Mouse (Mus musculus) testis, postnatal 14 days (tissue): Measurements from ENCODE around the gene Prdm2.

Experiments
- DNase-seq: peaks from one replicate; pipeline ENCODE4 v3.0.0; 2021; ENCODE audit warnings: low spot score

Prdm2 gene

GRCm38 (mm10) chr4:143212341-143213174 lies at the start of gene Prdm2:
Prdm2 (minus strand) TSS chr4:143212995.
- DNase-seq: peak; percentile 78

DNA sequence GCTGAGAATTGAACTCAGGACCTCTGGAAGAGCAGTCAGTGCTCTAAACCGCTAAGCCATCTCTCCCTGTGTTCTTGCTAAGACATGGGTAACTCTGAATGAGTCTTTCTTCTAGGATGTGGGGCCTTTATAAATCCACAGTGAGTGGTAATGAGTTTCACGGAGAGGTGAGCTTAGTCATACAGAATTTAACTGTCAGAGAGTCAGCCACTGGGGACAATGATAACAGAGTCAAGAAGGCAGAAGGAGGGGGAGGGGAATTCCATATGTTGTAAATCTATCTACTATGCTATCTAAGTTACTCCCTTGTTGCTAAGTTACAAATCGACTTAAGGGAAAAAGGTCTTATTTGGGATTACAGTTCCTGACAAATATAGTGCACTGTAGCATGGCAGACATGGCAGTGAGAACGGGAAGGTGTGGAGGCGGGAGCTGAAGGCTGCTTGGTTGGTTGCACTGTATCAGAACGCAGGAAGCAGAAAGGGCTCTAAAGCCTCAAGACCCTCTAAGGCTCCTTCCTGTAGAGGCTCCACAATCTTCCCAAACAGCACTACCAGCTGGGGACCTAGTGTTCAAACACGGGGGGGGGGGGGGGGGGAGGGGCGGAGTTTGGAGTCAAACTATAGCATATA lies 47.0 kb upstream of the Prdm2 start:
- no peak for DNase-seq

DNA sequence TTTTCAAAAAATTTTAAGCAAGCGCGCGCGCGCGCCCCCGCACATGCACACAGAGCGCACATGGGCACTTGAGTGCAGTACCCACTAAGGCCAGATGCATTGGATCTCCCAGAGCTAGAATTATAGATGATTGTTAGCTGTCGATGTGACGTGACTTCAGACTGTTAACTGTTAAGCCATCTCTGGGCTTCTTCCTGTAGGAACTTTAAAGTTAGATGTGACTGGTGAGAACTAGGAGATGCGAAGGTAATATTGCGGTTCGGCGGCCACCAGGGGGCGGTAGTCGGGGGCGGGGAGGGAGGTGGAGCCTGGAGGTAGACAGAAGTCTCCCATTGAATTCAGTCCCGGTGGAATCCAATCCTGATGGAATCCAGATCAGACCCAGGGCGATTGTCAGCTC lies 45.7 kb upstream of the Prdm2 start:
- peak; percentile 50 for DNase-seq

DNA sequence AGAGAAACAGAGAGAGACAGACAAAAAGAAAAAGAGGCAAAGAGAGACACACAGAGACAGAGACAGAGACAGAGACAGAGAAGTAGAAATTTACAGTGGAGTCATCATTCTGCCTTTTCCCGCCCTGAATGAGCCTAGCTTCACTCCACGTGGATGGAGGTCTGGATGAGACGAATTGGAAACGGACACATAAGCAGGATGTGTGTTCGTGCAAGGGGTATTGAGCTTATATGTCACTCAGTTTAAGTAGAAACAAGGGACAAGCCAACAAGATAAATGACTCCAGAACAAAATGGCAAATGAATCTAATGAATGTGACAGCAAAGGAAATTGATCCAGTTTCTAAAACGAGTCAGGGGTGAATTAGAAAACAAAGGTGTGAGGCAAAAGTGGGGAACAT lies 45.2 kb upstream of the Prdm2 start:
- DNase-seq: no peak

DNA sequence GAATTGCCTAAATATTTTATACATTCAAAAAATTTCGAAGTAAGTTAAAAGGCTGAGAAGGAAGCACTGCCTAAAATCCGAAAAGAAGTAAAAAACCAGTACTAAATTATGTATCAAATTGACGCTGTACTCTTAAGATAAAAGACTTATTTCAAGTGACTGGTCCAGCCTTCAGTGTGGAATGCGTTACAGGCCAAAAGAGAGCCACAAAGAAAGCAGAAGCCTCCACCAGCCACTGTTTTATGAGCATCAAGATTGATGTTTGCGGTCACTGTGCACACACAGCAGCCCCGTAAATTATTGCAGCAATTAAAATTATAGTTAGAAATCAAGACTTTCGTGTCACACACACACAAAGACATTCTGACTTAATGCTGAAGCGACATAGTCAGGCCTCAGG lies 42.7 kb upstream of the Prdm2 start:
- DNase-seq: no peak

DNA sequence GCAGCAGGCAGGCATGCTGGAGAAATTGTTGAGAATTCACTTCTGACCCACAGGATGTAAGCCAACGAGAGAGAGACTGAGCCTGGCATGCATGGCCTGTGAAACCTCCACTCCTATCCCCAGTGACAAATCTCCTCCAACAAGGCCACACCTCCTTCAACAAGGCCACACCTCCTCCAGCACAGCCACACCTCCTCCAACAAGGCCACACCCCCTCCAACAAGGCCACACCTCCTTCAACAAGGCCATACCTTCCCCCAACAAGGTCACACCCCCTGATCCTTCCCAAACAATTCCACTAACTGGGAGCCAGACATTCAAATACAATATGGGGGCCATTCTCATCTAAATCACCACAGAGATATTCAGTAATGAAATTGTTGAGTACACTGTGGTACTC lies 40.6 kb upstream of the Prdm2 start:
- no peak for DNase-seq

GRCm38 (mm10) chr4:143248050-143248449 lies 35.3 kb upstream of the Prdm2 start:
- DNase-seq: peak; percentile 43

DNA sequence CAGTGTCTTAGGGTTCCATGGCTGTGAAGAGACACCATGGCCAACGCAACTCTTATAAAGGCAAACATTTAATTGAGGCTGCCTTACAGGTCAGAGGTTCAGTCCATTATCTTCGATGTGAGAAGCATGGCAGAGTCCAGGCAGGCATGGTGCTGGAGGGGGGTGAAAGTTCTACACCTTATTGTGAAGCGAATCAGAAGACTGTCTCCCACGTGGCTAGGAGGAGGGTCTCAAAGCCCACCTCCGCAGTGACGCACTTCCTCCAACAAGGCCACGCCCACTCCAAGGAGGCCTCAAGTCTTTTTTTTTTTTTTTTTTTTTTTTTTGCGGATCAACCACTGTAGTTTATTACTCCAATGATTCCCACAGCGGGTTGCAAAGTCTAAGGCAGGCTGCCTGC lies 28.5 kb upstream of the Prdm2 start:
- DNase-seq: no peak

DNA sequence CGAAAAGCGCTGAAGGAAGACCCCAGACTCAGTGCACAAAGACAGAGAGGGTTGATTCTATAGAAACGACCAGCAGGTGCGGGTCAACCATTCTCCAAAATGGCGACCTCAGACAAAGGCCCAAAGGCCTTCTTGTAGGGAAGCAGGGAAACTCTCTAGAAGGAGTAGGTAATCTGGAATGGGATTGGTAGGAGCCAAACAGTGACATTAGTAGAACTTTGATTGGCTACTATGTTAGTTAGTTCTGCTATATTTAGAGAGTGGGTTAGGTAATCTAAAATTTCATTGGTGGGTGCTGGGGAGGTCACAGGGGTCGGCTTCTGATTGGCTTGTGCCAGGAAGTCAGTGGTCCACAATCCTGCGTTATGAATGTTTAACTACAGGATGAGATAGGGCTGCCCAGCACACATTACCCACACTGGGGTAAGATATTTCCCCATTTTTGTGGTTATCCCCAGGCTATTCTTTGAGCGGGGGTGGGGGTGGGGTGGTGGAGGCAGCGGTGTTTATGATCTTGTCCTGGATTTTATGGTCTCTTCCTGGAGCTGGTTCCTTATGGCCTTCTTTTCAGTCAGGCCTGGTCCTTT lies 26.9 kb upstream of the Prdm2 start:
- DNase-seq: no peak

DNA sequence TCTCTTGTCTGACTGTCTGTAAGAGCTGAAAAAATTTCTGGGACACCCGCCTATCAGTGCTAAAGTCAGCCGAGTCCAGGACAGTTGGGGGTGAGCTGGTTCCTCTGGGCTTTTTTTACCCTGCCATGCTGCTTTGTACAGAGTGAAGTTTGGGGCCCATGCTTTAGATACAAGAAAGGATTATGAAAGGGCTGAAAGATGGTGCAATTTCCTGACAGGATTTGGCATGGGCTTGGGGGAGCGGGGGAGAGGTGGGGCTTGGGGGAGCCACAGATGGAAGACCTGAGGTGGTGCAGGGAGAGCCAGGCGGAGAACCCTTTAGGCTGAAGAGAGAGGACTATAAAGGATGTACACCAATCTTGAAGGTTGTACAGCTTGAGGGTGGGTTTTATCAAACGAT lies 26.3 kb upstream of the Prdm2 start:
- DNase-seq: no peak

GRCm38 (mm10) chr4:143238241-143239031 lies 25.6 kb upstream of the Prdm2 start:
- no peak for DNase-seq

GRCm38 (mm10) chr4:143231790-143232422 lies 19.1 kb upstream of the Prdm2 start:
- DNase-seq: no peak

- DNase-seq: no peak
These were observed 18.3 kb upstream of the Prdm2 start for GRCm38 (mm10) chr4:143231110-143231509.

GRCm38 (mm10) chr4:143227976-143228375 lies 15.2 kb upstream of the Prdm2 start:
- no peak for DNase-seq

DNA sequence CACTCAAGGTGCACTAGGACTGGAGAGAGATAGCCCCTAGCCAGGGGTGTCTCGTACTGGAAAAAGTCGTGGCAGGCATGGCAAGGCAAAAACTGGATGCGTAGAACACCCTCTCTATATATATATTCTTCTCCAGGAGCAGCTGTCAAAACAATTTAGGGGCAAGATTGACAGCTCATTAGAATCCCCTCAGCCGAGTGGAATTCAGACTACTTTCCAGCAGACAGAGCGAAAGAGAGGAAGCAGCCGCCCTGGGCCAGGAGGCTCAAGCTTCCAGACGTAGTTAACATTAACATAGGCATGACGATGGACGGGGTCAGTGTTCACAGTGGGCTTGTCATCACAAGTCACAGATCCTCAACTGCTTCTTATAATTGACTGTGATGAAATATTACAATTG lies 13.1 kb upstream of the Prdm2 start:
- DNase-seq: no peak

DNA sequence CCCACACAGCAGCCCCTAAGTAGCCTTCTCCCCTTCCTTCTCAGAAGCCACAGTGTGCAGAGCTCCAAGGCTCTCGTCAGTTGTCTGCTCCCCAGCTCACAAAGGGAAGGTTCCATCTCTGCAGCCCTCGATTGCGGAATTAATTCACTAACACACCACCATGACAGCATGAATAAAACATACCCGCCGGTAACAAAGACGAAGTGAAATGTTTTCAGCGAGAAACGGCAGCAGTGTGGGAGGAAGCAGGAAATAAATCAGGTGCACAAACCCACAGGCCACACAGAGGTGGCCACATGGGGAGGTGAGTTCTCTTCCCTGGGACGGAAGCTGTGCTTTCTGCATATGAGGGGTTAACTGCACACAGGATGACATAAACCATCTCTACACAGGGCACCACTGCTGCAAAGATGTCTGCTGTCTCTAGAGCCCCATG lies 6.5 kb upstream of the Prdm2 start:
- DNase-seq: no peak

DNA sequence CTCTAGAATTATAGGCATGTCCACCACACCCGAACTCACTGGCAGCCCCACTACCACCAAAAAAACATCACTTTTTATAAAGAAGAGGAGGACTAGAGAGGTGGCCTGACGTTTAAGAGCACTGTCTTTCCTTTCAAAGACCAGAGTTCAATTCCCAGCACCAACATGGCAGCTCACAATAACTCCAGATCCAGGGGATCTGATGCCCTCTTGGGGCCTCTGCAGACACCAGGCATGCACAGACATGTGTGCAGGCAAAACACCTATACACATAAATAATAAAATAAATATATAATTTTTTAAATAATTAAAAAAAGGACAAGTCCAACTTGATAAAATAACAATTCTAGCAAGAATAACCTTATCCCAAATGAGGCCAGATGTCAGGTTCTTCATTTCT lies 6.1 kb upstream of the Prdm2 start:
- DNase-seq: no peak

DNA sequence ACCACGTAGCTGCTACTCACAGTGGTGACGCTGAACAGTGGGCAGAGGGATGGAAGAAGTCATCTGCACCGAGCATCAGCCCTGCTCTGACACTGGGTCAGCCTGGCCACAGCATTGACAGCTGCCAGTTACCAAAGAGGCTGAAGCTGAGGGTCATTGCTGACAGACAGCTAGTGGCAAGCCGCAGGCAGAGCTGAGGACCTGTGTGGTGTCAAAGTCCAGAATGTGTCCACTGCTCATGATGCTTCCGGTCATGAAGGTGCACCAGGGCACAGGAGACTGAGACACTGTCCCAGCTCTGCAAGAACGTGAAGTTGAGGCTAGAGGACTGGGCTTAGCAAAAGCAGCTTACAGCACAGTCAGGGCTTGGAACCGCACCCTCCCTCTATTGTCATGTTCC lies 4.4 kb upstream of the Prdm2 start:
- DNase-seq: no peak

DNA sequence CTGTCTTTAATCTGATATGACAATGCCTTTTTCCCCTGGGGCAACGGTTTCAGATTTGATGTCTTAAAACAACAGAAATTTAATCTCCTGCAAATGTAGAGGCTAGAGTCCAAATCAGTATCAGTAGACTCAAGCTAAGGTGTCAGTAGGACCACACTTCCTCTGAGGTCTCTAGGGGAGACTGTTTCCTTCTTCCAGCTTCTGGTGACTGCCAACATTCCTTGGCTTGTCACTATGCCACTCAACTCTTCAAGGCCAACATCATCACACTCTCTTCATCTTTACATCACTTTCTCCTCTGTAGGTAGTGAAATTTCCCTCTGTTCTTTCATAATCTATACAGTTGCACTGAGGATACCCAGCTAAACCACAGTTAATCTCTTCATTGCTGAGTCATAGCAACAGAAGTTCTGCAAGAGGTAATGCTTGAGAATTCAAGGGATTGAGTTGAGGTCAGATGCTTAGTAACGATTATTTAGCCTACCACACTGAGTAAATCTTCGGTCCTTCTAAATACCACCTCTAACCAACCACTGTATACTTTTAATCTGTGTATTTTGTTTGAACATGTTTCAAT lies 1.5 kb upstream of the Prdm2 start:
- DNase-seq: no peak

GRCm38 (mm10) chr4:143213571-143213970 lies 776 bp upstream of the Prdm2 start:
- no peak for DNase-seq

DNA sequence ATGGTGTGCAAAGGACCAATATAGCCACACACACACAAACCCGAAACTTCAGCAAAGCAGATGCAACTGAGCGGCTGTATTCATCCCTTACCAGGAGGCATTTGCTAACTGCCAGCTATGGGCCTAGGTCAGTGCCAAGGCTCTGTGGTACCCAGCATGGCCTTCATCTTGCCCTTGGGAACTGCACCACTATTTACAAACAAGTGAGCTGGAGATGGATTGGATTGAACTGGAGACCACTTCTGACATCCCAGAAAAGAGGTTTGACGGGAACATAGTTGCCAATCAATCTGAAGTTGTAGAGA lies 332 bp upstream of the Prdm2 start:
- DNase-seq: no peak
